Mouse (Mus musculus): Measurements from ENCODE around the gene Pygo2.

DNA sequence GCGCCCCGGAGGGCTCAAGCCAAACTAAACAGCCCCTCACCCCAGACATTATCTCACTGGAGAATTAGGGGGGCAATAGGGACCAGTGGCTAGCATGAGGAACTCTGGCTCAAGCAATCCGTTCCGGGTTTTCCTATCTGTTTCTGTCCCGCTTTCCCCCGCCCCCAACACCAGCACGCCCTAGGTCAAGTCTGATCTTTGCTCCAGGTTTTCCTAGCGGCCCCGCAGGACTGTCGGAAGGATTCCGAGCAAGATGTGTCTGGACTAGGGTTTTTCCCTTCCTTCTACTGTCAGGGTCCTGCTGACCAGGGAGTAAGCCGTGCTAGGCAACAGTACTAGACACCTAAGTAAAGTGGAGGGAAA is 35.1 kb upstream of the Pygo2 start:
- TF ChIP-seq POLR2A (IDR thresholded peaks at IDR 0.05; ENCODE audit: low read depth, low read length) (peak; percentile 56; the same call in 1 of the 2 replicates), CTCF (IDR thresholded peaks at IDR 0.05; ENCODE audit: extremely low read depth, insufficient read length, insufficient replicate concordance, low read depth, low read length) (no peak)

Data from small intestine, adult 2 months (tissue).